ENCODE assay signal across 16 mouse cellular contexts in genomic region chr17:73917713-73918112, GRCm38 (mm10). TPM values are rescaled to one million over a fixed set of nuclear protein-coding genes. Genes with fewer than 3 reads are reported as not detected.
DNase-seq lines count a peak whose midpoint lies in the region; ATAC-seq and TF ChIP-seq lines count a peak whose summit lies in the region.
"Had no signal": no experiment of that assay in that cellular context is flagged by ENCODE, and none has a peak within 500 bp of the region (broad histone marks: within the 10 kb centered on the region; RNA-seq: fewer than 3 reads in every experiment).

No protein-coding gene starts in this region.

- H3K9ac ChIP-seq in intestine, postnatal 0 days (ENCODE audit: low read depth, low read length) = no peak overlapping the region
- H3K9ac ChIP-seq in intestine, embryonic 16.5 days (ENCODE audit: low read depth, low read length) = no peak overlapping the region
- H3K9ac ChIP-seq: heart, embryonic 13.5 days; hindbrain, embryonic 13.5 days; limb, embryonic 15.5 days had no signal

- H3K36me3 ChIP-seq in intestine, postnatal 0 days (ENCODE audit: control insufficient read depth, insufficient read depth) = peaks cover 24% of the 10 kb centered on the region; the same call in 1 of the 2 replicates
- H3K36me3 ChIP-seq in intestine, embryonic 16.5 days (ENCODE audit: control insufficient read depth, insufficient read depth, low read length) = no peaks in the 10 kb centered on the region
- H3K36me3 ChIP-seq: heart, embryonic 13.5 days; hindbrain, embryonic 13.5 days; limb, embryonic 15.5 days had no signal

- intact Hi-C loops in left cerebral cortex, postnatal 25 days (cut with DNase I) = no loop called here

- H3K4me2 ChIP-seq in intestine, postnatal 0 days (replicated peaks; ENCODE audit: low read depth) = no peak overlapping the region
- H3K4me2 ChIP-seq in intestine, embryonic 16.5 days (ENCODE audit: low read depth, low read length) = no peak overlapping the region
- H3K4me2 ChIP-seq: heart, embryonic 13.5 days; hindbrain, embryonic 13.5 days; limb, embryonic 15.5 days had no signal

- peak; percentile 65 for TF ChIP-seq CTCF in intestine, postnatal 0 days (IDR thresholded peaks at IDR 0.05; ENCODE audit: low read depth)
- TF ChIP-seq CTCF in cerebellum, adult 2 months (IDR thresholded peaks at IDR 0.05; ENCODE audit: borderline replicate concordance, insufficient read depth, low read depth, low read length) = no peak

- no peaks in the 10 kb centered on the region for H3K27me3 ChIP-seq in intestine, postnatal 0 days (replicated peaks; ENCODE audit: control insufficient read depth, insufficient read depth, low read length)
- no peaks in the 10 kb centered on the region; the same call in 1 of the 2 replicates for H3K27me3 ChIP-seq in intestine, embryonic 16.5 days (replicated peaks; ENCODE audit: control insufficient read depth, insufficient read depth, low read length)
- H3K27me3 ChIP-seq in cerebellum, adult 2 months (ENCODE audit: control insufficient read depth, insufficient read depth, low read length) = no peaks in the 10 kb centered on the region
- H3K27me3 ChIP-seq: hindbrain, embryonic 13.5 days; limb, embryonic 15.5 days had no signal

- H3K4me3 ChIP-seq in intestine, postnatal 0 days (ENCODE audit: low read depth, low read length) = no peak overlapping the region
- H3K4me3 ChIP-seq in intestine, embryonic 16.5 days (ENCODE audit: low read length) = no peak overlapping the region
- H3K4me3 ChIP-seq in cerebellum, adult 2 months (replicated peaks; ENCODE audit: insufficient read depth, low read depth, low read length) = no peak overlapping the region
- H3K4me3 ChIP-seq: erythroblast, embryonic 14.5 days; heart, embryonic 13.5 days; hindbrain, embryonic 13.5 days; limb, embryonic 15.5 days had no signal

- peak; percentile 5 for DNase-seq in retina, embryonic 14.5 days (ENCODE audit: low spot score)
- no peak for DNase-seq in retina, postnatal 1 day
- no peak for DNase-seq in spleen, postnatal 36 days (ENCODE audit: low spot score in 2 of 2)
- no peak for DNase-seq in left cerebral cortex, postnatal 25 days (ENCODE audit: low spot score in 2 of 2)
- no peak for DNase-seq in cerebellum, adult 2 months
- DNase-seq: cerebellum, adult 11-12 months; embryo, embryonic 11 days; layer of hippocampus, postnatal 36 days had no signal

- 78% methylated on average over 5 of the region's 5 CpGs for WGBS in intestine, postnatal 0 days
- WGBS in intestine, embryonic 16.5 days = 77% methylated on average over 5 of the region's 5 CpGs
- 91% methylated on average over 5 of the region's 5 CpGs for WGBS in cerebellum, adult 2 months

- ATAC-seq in intestine, postnatal 0 days = no peak
- no peak for ATAC-seq in intestine, embryonic 16.5 days
- peak; percentile 53 for ATAC-seq in granulocyte monocyte progenitor cell, adult 5-6 weeks (replicated peaks; ENCODE audit: poor library complexity, severe bottlenecking)

- H3K27ac ChIP-seq in intestine, postnatal 0 days (ENCODE audit: low read depth, low read length) = no peak overlapping the region
- H3K27ac ChIP-seq in intestine, embryonic 16.5 days (ENCODE audit: low read length) = no peak overlapping the region
- H3K27ac ChIP-seq in cerebellum, adult 2 months (ENCODE audit: insufficient read depth, low read length) = no peak overlapping the region
- H3K27ac ChIP-seq: heart, embryonic 13.5 days; hindbrain, embryonic 13.5 days; limb, embryonic 15.5 days; macrophage had no signal

- H3K4me1 ChIP-seq in intestine, postnatal 0 days (replicated peaks; ENCODE audit: control insufficient read depth, insufficient read depth, low read length) = no peaks in the 10 kb centered on the region
- 0 out of 2 replicates have a peak, but pooled peaks cover 5% of the 10 kb centered on the region for H3K4me1 ChIP-seq in intestine, embryonic 16.5 days (ENCODE audit: control insufficient read depth, insufficient read depth, low read length)
- peaks cover 11% of the 10 kb centered on the region for H3K4me1 ChIP-seq in cerebellum, adult 2 months (ENCODE audit: control insufficient read depth, insufficient read depth, low read length)
- H3K4me1 ChIP-seq: heart, embryonic 13.5 days had no signal

- TF ChIP-seq POLR2A in cerebellum, adult 2 months (IDR thresholded peaks at IDR 0.05; ENCODE audit: borderline replicate concordance, insufficient read depth, low read length) = no peak

- H3K9me3 ChIP-seq in intestine, postnatal 0 days (ENCODE audit: control insufficient read depth) = no peaks in the 10 kb centered on the region
- H3K9me3 ChIP-seq in intestine, embryonic 16.5 days (ENCODE audit: control insufficient read depth, low read length) = no peaks in the 10 kb centered on the region
- H3K9me3 ChIP-seq: heart, embryonic 13.5 days; hindbrain, embryonic 13.5 days; limb, embryonic 15.5 days had no signal

RNA-seq across cellular contexts. Expression of gene Xdh, which starts 32.3 kb away (rescaled TPM):
- 42.9 and 51.1 TPM in 2 replicates for polyA plus RNA-seq in intestine, postnatal 0 days (2015; fragmentation: Nextera tagmentation; extraction: Ambion mirVana)
- polyA plus RNA-seq in intestine, embryonic 16.5 days (2015; fragmentation: Nextera tagmentation; extraction: Ambion mirVana) = 3.3 and 4.1 TPM in 2 replicates
- total RNA-seq in granulocyte monocyte progenitor cell, adult 5-6 weeks (2014; fragmentation: Nextera tagmentation) = 49.3 and 62.8 TPM in 2 replicates
- 26.5 and 35.5 TPM in 2 replicates for total RNA-seq in granulocyte monocyte progenitor cell, adult 5-6 weeks (2017)
- total RNA-seq in left cerebral cortex, postnatal 25 days (2021) = 1 to 10 TPM; 3.9 to 5.2 TPM
- 4.6 and 5.1 TPM in 2 replicates for polyA plus RNA-seq in cerebellum, adult 2 months (2012; rRNA removed)
